Comparison of ENCODE assay signal across 9 mouse cellular contexts in genomic region chr11:49245634-49246415, GRCm38 (mm10). TPM values are rescaled to one million over a fixed set of nuclear protein-coding genes. Genes with fewer than 3 reads are reported as not detected.
DNase-seq lines count a peak whose midpoint lies in the region; ATAC-seq lines count a peak whose summit lies in the region.
"Had no signal": no experiment of that assay in that cellular context is flagged by ENCODE, and none has a peak within 500 bp of the region (broad histone marks: within the 10 kb centered on the region; RNA-seq: fewer than 3 reads in every experiment).

No protein-coding gene starts in this region.

- H3K27ac ChIP-seq in forebrain, embryonic 11.5 days (ENCODE audit: low read depth, low read length) = no peak overlapping the region
- H3K27ac ChIP-seq in forebrain, embryonic 14.5 days (ENCODE audit: low read depth, low read length) = no peak overlapping the region
- H3K27ac ChIP-seq in heart, embryonic 16.5 days (ENCODE audit: low read length) = peak overlapping the region; percentile 74

- H3K4me3 ChIP-seq in forebrain, embryonic 11.5 days (ENCODE audit: low read depth, low read length) = 0 out of 2 replicates have a peak overlapping the region, but pooled peaks have one; percentile 49
- no peak overlapping the region for H3K4me3 ChIP-seq in forebrain, embryonic 14.5 days (ENCODE audit: low read depth, low read length)
- peak overlapping the region; percentile 25 for H3K4me3 ChIP-seq in heart, embryonic 16.5 days (ENCODE audit: low read length)

- H3K9ac ChIP-seq in forebrain, embryonic 11.5 days (ENCODE audit: low read length) = no peak overlapping the region
- no peak overlapping the region for H3K9ac ChIP-seq in forebrain, embryonic 14.5 days (ENCODE audit: low read length)
- H3K9ac ChIP-seq in heart, embryonic 16.5 days (ENCODE audit: low read length) = peak overlapping the region; percentile 38; the same call in 1 of the 2 replicates

- WGBS in forebrain, embryonic 11.5 days = 25% methylated on average over 12 of the region's 12 CpGs
- whole genome bisulfite sequencing in forebrain, embryonic 14.5 days = 32% methylated on average over 12 of the region's 12 CpGs
- 21% methylated on average over 12 of the region's 12 CpGs for WGBS in heart, embryonic 16.5 days

- H3K36me3 ChIP-seq in forebrain, embryonic 11.5 days (ENCODE audit: control insufficient read depth, insufficient read depth, low read length) = no peaks in the 10 kb centered on the region
- H3K36me3 ChIP-seq in forebrain, embryonic 14.5 days (ENCODE audit: control insufficient read depth, insufficient read depth, low read length) = no peaks in the 10 kb centered on the region
- no peaks in the 10 kb centered on the region for H3K36me3 ChIP-seq in heart, embryonic 16.5 days (ENCODE audit: control insufficient read depth, insufficient read depth)

- no peak for DNase-seq in forebrain, embryonic 11.5 days (ENCODE audit: low spot score)
- no peak for DNase-seq in forebrain, embryonic 14.5 days (ENCODE audit: low spot score)
- peak; percentile 75 for DNase-seq in 416B (ENCODE audit: low read depth)
- peak; percentile 4 to 35 for DNase-seq in lung, postnatal 4 days
- no peak for DNase-seq in Muller cell, postnatal 12 days (ENCODE audit: inconsistent ontology term)
- DNase-seq in layer of hippocampus, postnatal 36 days = no peak
- no peak for DNase-seq in frontal cortex, postnatal 36 days (ENCODE audit: low spot score in 2 of 2)

- no peak for ATAC-seq in forebrain, embryonic 11.5 days (replicated peaks; ENCODE audit: low FRiP score)
- no peak for ATAC-seq in forebrain, embryonic 14.5 days
- no peak for ATAC-seq in heart, embryonic 16.5 days (replicated peaks; ENCODE audit: extremely low read depth, insufficient read depth, low FRiP score)

- no peaks in the 10 kb centered on the region for H3K9me3 ChIP-seq in forebrain, embryonic 11.5 days (ENCODE audit: control insufficient read depth, low read length)
- H3K9me3 ChIP-seq in forebrain, embryonic 14.5 days (replicated peaks; ENCODE audit: control insufficient read depth, low read length) = no peaks in the 10 kb centered on the region
- no peaks in the 10 kb centered on the region for H3K9me3 ChIP-seq in heart, embryonic 16.5 days (replicated peaks; ENCODE audit: control insufficient read depth, low read length)

- H3K4me1 ChIP-seq in forebrain, embryonic 11.5 days (replicated peaks; ENCODE audit: control insufficient read depth, insufficient read depth, low read length) = peaks cover 9% of the 10 kb centered on the region
- peaks cover 14% of the 10 kb centered on the region for H3K4me1 ChIP-seq in forebrain, embryonic 14.5 days (ENCODE audit: control insufficient read depth, insufficient read depth, low read length)
- H3K4me1 ChIP-seq in heart, embryonic 16.5 days (ENCODE audit: control insufficient read depth, insufficient read depth, low read length) = peaks cover 45% of the 10 kb centered on the region

- H3K27me3 ChIP-seq in forebrain, embryonic 11.5 days (ENCODE audit: control insufficient read depth, insufficient read depth, low read length) = no peaks in the 10 kb centered on the region
- H3K27me3 ChIP-seq in forebrain, embryonic 14.5 days (replicated peaks; ENCODE audit: control insufficient read depth, insufficient read depth, low read length) = no peaks in the 10 kb centered on the region
- no peaks in the 10 kb centered on the region for H3K27me3 ChIP-seq in heart, embryonic 16.5 days (ENCODE audit: control insufficient read depth, insufficient read depth, low read length)

- H3K4me2 ChIP-seq in forebrain, embryonic 11.5 days (ENCODE audit: low read depth, low read length, severe bottlenecking) = peak overlapping the region; percentile 60; the same call in 1 of the 2 replicates
- H3K4me2 ChIP-seq in forebrain, embryonic 14.5 days (ENCODE audit: low read length) = no peak overlapping the region
- peak overlapping the region; percentile 84 for H3K4me2 ChIP-seq in heart, embryonic 16.5 days (ENCODE audit: low read depth, low read length)

RNA-seq across cellular contexts. Expression of gene Mgat1, which starts 1.8 kb away (rescaled TPM):
- polyA plus RNA-seq in forebrain, embryonic 11.5 days (2014; fragmentation: Nextera tagmentation; extraction: Ambion mirVana) = 34.6 and 37.2 TPM in 2 replicates
- polyA plus RNA-seq in forebrain, embryonic 14.5 days (2014; fragmentation: Nextera tagmentation; extraction: Ambion mirVana) = 23.5 and 23.8 TPM in 2 replicates
- 57.4 and 61.4 TPM in 2 replicates for polyA plus RNA-seq in heart, embryonic 16.5 days (2015; fragmentation: Nextera tagmentation; extraction: Ambion mirVana)
- 10 to 100 TPM; 52.0 to 54.4 TPM for total RNA-seq in layer of hippocampus, postnatal 36 days (2021)

RNA-seq across cellular contexts. Expression of gene Olfr1393, which starts 32.3 kb away (rescaled TPM):
- not detected in 2 replicates for polyA plus RNA-seq in forebrain, embryonic 11.5 days (2014; fragmentation: Nextera tagmentation; extraction: Ambion mirVana)
- polyA plus RNA-seq in forebrain, embryonic 14.5 days (2014; fragmentation: Nextera tagmentation; extraction: Ambion mirVana) = not detected in 2 replicates
- polyA plus RNA-seq in heart, embryonic 16.5 days (2015; fragmentation: Nextera tagmentation; extraction: Ambion mirVana) = 0.15 and 0.17 TPM in 2 replicates
- total RNA-seq in layer of hippocampus, postnatal 36 days (2021) = not detected

RNA-seq across cellular contexts. Expression of gene Olfr1392, which starts 39.3 kb away (rescaled TPM):
- not detected in 2 replicates for polyA plus RNA-seq in forebrain, embryonic 11.5 days (2014; fragmentation: Nextera tagmentation; extraction: Ambion mirVana)
- not detected in 2 replicates for polyA plus RNA-seq in forebrain, embryonic 14.5 days (2014; fragmentation: Nextera tagmentation; extraction: Ambion mirVana)
- polyA plus RNA-seq in heart, embryonic 16.5 days (2015; fragmentation: Nextera tagmentation; extraction: Ambion mirVana) = not detected in 2 replicates
- total RNA-seq in layer of hippocampus, postnatal 36 days (2021) = not detected

RNA-seq across cellular contexts. Expression of gene Zfp62, which starts 42.7 kb away (rescaled TPM):
- polyA plus RNA-seq in forebrain, embryonic 11.5 days (2014; fragmentation: Nextera tagmentation; extraction: Ambion mirVana) = 58.4 and 59.6 TPM in 2 replicates
- polyA plus RNA-seq in forebrain, embryonic 14.5 days (2014; fragmentation: Nextera tagmentation; extraction: Ambion mirVana) = 56.6 and 64.7 TPM in 2 replicates
- 28.3 and 30.0 TPM in 2 replicates for polyA plus RNA-seq in heart, embryonic 16.5 days (2015; fragmentation: Nextera tagmentation; extraction: Ambion mirVana)
- 10 to 100 TPM; 45.0 to 48.7 TPM for total RNA-seq in layer of hippocampus, postnatal 36 days (2021)

RNA-seq across cellular contexts. Expression of gene Olfr10, which starts 58.7 kb away (rescaled TPM):
- not detected in 2 replicates for polyA plus RNA-seq in forebrain, embryonic 11.5 days (2014; fragmentation: Nextera tagmentation; extraction: Ambion mirVana)
- polyA plus RNA-seq in forebrain, embryonic 14.5 days (2014; fragmentation: Nextera tagmentation; extraction: Ambion mirVana) = not detected in 2 replicates
- not detected in 2 replicates for polyA plus RNA-seq in heart, embryonic 16.5 days (2015; fragmentation: Nextera tagmentation; extraction: Ambion mirVana)
- not detected for total RNA-seq in layer of hippocampus, postnatal 36 days (2021)
- polyA plus RNA-seq: gonadal fat pad, adult 2 months had no signal

Comparison
In these comparisons a context has a peak if more than half of its experiments do, and no peak if none do; other contexts are left out.
1. DNase-seq: peak in 416B (single experiment) and lung, postnatal 4 days (2 of 2); none in forebrain, embryonic 11.5 days (single experiment), forebrain, embryonic 14.5 days (single experiment), Muller cell, postnatal 12 days (single experiment), layer of hippocampus, postnatal 36 days (0 of 2) and frontal cortex, postnatal 36 days (0 of 2).